Mouse (Mus musculus) embryo, embryonic 10 days (tissue): ENCODE data around the gene Tmem215.
A peak's percentile ranks its signal among the peaks of the same experiment; 100 is the strongest.

ENCODE experiments used
- DNase-seq: peaks from one replicate; pipeline ENCODE4 v3.0.0-alpha.2; 2015; ENCODE audit warnings: low spot score

Tmem215 gene

DNA sequence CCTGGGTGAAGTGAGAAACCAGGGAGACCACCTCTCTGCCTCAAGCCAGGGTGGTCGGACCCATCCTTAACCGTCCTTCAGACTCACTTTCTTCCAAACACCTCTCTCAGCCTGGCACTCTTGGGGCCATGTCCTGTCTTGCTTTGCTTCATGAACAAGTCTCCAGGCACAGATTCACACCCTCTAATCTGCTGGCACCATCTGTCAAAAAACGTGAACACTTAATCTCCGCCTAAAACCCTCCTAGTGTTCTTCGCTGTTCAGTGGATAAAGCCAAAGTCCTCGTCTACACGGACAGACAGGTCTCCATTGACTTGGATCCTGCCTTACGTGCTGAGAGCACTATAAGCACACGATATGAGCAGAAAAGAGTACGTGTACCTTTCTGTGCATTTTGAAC, at the start of gene Tmem215:
Gene Tmem215, plus strand, starts transcription at position 301 of the 400 bp plus-strand sequence.
- no peak for DNase-seq

DNA sequence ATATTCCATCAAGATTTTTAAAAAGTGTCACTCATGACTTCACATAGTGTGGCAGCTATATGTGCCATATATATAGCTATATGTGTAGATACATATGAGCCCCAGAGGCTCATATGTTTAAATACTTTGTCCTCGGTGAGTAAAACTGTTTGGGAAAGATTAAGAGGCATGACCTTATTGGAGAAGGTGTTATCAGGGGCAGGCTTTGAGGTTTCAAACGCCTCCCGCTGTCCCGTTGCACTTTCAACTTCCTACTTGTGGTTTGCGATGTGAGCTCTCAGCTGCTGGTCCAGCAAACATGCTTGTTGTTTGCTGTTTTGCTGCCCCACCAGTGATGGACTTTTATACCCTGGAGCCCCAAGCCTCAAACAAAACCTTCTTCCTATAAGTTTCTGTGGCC, 40.1 kb upstream of the Tmem215 start:
- DNase-seq = no peak

DNA sequence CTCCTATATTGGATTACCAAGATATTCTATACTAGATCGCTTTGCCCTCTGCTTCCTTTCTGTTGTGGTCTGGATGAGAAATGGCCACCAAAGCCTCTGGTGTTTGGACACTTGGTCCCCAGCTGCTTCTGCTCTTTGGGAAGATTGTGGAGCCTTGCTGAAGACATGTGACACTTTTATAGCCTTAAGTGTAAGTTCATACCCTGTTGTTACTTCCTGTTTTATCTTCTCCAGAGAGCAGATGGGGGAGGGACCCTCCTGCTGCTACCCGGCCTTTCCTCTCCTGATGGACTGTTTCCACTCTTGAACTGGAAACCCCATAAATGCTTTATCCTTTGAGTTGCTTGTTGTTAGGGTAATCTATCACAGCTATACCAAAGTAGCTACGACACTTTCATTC, 38.6 kb upstream of the Tmem215 start:
- DNase-seq = no peak

DNA sequence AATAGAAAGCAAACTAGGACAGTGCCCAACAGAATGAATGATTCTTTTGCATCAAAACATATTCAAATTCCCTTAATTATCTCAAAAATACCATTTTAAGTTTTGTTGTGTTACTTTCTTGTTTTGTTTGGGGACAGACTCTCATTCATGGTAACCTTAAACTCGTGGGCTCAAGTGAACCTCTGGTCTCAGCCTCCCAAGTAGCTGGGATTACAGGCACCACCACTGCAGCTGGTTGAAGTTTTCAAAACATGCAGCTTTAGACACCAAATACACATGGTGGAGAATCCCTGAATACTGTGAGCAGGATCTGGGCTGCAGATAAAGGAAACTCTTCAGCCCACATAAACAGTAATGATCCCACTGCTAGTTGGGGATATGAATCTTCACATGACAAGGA, 37.6 kb upstream of the Tmem215 start:
- DNase-seq = no peak

DNA sequence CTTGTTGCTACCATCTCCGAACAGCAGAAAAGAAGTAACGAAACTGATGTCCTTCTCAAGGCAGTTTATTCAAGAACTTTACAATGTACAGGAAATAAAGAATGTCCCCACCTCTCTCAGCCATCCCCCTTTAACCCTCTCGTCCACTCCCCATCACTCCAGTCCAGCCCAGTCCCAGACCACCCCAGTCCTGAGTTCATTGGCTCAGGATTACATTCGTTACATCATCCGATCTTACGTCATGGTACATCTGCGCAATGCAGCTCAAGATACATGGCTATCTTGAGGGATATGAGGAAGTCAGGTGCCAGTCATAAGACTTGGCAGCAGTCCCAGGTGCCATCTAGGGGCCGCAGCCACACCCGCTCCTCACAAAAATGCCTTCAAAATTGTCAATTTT, 28.4 kb upstream of the Tmem215 start:
- DNase-seq = no peak

DNA sequence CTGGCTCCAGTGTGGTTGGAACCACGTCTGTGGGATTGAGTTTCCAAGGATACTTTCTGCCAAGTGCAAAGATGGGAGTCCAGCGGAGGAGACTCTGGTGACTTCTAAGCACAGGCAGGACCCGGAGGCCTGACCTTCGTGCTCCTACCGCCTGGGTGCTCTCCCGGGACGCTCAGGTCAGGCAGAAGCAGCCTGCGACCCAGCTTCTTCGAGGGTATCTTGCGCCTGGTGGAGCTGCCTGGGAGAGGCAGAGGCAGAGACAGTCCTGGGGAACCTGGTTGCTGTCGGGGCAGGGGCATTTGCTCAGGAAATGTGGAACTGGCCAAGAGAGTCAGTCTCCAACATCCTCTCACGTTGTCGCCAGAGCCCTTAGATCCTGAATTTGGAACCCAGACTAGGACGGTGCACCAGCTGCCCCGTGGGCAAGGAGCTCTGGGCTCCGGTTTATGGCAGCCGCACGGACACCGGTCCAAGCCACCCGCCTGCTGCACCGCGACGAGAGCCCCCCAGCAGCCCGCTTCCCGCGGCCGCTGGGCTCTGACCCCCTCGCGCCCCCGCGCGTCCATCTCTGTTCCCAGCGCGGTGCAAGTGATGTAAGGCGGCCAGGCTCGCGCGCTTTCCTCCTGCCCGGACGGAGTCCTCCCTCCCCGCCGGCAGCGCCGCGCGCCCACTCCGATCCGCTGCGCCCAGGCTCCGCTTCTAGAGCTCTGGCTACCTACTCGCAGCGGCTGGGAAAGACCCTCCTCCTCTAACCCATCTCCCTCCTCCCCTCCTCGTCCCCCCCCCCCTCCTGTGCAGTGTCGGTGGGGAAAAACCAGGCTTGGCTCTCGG, 935 bp downstream of the Tmem215 start:
- peak; percentile 83 for DNase-seq

DNA sequence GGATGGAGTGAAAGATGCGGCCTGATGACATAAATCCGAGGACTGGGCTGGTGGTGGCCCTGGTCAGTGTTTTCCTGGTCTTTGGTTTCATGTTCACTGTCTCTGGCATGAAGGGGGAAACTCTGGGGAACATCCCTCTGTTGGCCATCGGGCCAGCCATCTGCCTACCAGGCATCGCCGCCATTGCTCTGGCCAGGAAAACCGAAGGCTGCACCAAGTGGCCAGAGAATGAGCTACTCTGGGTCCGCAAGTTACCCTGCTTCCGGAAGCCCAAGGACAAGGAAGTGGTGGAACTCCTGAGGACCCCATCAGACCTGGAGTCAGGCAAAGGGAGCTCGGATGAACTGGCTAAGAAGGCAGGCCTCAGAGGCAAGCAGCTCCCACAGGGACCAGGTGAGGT, 1.9 kb downstream of the Tmem215 start:
- no peak for DNase-seq

DNA sequence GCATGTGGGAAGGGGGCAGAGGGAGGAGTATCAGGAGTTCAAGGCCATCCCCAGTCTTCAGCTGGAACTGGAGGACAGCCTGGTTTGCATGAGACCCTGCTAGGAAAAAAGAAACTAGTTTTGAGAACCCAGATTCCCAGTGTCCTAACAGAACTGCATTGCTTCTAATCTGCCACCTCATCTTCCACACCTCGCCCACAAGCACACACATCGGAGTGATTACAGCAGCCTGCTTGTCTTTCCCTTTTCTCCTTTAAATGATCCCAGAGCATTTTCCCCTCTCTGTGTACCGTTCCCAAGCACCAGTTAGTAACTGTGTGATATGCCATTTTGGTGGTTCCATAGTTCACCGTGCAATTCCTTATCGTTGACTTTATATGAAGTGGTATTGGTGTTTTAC, 6.0 kb downstream of the Tmem215 start:
- no peak for DNase-seq

DNA sequence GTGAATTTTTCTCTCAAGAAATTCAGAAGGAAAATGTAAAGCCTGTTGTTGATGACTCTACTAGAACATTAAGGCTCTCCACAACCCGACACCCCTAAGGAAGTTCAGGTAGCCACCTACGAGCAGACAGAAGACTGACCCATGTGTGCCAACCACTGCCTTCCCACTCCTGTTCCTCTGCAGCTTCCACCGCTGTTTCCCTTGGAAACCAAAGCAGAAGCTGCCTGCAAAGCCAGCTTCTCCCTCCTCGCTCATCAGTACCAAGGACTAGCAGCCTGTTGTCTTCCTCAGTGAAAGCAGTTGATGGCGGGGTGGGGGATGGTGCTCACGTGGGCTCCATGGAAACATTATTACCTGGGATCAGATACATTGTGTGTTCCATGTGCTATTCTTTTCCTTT, 14.6 kb downstream of the Tmem215 start:
- no peak for DNase-seq

DNA sequence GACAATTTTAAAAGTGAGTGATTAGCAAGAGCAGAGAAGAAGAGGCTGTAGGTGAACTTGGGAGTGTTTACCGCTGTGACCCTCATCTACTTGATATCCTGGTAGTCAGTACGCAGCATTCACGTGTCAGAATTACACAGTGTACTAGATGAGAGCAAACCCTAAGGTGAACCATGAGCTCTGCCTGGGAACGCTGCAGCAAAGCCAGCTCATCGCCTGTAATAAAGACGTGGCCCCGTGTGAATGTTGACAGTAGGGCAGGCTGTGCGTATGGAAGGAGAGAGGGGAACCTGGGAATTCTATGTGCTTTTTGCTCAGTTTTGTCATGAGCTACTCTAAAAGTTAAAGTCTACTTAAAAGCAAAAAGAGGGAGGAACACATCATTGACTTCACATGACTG, 19.8 kb downstream of the Tmem215 start:
- DNase-seq = no peak

DNA sequence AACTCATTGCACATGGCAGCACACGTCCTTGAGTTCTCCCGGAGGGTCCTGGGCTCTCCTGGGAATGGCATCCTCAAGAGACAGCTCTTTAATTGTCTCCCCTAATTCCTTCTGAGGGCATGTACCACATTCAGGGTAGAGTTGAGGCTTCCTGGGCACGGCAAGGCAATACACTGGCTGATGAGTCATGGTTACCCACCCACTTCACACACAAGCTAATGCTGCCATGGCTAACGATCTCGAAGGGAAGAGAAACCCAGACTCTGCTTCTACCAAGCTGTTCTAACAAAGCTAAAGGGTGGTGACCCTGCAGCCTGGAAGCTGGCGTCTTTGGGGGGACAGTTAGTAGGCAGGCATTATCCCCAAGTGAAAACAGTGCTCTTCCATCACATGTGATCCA, 24.4 kb downstream of the Tmem215 start:
- no peak for DNase-seq

DNA sequence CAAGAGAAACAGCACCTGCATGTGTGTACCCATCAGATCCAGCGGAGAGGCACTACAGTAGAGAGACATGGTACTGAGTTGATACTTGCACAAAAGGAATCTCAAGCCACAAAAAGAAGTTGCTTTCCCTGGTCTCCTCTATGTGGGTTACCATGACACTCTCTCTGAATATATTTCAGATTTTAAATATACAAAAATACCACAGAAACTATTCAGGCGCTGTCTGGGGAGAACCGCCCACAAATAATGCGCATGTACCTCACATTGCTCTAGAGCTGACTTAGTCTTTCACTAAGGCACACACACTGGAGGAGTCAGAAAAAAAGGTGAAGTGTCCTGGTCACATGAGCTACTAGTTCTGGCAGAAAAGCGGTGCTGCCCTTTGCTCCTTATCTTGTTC, 24.8 kb downstream of the Tmem215 start:
- DNase-seq = no peak

DNA sequence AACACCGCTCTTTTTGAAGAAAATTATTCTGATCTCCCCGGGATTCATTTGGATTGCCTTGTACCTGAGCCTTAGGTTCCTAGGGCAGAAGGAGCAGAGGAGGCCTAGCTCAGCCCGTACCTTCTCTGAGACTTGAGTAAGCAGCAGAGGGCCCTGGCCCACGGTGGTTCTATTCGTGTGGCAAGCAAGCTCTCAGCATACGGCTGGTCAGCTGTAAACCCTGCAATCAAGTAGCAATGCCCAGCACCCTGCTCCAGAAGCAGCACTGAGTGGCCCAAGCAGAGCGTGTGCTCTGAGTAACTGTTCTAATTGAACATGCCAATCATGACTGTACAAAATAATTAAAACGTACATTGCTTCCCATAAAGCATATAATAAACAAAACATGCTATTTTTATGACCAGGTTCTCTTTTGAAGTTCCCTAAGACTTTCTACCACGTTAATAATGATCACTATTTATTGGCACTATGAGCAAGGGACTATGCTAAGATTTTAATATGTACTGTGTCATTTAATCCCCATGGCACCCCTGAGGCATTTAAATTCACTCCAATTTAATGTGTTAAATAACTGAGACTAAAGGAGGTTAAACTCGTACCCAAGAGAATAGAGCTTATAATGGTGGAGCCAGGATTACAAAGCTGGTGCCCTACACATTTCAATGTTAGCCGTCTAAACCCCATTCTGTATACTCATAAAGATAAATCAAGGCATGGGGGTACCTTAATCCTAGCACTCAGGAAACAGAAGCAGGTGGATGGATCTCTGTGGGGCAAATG, 28.0 kb downstream of the Tmem215 start:
- DNase-seq = no peak

DNA sequence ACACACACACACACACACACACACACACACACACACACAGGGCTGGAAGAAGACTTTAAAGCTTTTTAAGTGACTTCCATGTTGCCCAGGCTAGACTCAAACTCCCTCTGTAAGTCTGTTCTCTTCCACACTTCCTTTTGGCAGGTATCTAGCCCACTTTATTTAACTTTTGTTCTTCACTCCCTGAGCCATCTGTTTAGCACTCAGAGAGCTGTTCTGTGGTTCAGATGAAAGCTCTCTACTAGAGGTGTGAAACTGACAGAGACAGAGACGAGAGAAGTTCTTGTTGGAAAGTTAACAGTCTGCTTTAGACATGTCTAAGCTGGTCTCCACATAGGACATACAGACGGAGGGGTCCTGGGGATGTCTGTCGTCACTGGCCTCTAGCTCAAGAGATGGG, 30.5 kb downstream of the Tmem215 start:
- no peak for DNase-seq

DNA sequence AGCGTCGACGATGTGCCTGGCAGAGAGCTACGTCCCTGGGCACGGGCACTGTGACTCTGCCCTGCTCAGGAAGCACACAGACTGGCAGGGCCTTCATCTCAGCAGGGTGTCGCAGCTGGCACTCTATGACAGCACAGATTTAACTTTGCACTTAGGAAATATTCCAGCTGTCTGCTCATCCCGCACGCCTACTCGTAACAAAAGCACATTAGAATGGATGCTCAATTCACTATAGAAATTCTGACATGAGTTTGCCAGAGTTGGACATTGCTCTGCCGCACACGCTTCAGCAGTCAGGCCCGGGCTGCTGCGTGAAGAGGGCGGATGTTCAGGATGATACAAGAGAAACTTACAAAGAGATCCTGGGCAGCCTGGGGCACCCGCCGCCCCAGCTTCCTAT, 37.6 kb downstream of the Tmem215 start:
- DNase-seq = no peak

DNA sequence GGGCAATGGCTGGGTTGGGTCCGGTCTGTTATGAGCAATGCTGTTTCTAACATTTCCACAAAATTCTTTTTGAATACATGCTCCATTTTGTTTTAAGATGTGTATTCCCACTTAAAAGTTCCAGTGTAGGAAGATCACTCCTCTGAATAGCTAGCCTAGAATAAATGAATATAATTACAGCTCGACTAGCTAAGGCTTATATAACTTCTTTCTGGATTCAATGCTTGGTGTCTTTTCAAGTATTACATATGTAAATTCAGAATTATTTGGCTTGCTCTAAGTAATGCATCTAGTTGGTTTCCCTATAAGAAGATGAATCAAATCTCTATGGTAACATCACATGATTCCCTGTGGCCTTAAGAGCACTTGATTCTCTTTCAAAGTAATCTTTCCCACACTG, 41.3 kb downstream of the Tmem215 start:
- no peak for DNase-seq

DNA sequence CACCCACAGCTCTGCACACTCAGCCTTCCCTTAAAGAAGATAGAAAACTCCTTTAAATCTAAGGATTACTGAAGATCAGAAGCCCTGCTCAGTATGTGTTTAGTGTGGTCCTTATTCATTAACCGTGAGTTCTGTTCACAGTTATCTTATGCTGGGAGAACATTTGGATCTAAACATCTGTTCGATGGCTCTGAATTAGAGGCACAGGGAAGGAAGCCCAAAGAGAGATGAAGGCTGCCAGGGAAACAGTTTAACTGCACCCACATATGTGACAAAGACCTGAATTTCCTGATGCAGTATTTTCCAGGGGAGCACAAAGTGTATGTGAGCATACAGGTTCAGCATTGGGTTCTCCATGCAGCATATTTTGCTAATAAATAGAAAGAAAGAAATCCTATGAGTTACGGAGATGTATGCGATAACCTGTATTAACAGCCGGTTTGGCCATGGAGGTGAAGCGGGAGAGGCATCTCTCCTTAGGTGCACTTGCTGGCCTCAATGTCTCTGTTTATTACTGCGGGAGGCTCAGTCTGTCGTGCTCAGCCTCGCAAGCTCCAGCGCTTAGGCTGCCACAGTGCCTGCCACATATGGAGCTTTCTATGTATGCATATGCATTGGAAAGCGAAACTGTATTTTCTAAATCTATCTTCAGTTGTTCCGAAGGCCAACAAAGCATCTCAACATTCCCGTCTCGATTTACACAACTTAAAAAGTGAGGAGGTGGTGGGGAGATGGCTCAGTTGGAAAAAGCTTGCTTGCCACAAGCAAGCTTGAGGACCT, 46.8 kb downstream of the Tmem215 start:
- no peak for DNase-seq
